Mouse (Mus musculus) limb, embryonic 14.5 days (tissue): ENCODE results near the gene Gm10722. TPM values are rescaled to one million over a fixed set of nuclear protein-coding genes. Genes with fewer than 3 reads are reported as not detected.
"Not testable (repeated sequence)": the region's sequence is repeated elsewhere in the genome, so short reads cannot be mapped to it uniquely, and the experiment has no call there.

ENCODE experiments used
- ATAC-seq: fragments of 200-750 bp; cut with Nextera tagmentation; 2 replicates; pipeline ENCODE4 v1.8.0; 2017; ENCODE audit warnings: low read depth, moderate number of reproducible peaks, moderate TSS enrichment; ENCODE audit not compliant: low FRiP score
- DNase-seq: peaks from one replicate; pipeline ENCODE4 v3.0.0-alpha.2; 2015; ENCODE audit warnings: low spot score
- H3K27ac ChIP-seq: fragments of 300-500 bp; sonication (generic); replicated peaks from 2 replicates; pipeline ENCODE4 v1.5.1; 2014; ENCODE audit warnings: low read depth, mild to moderate bottlenecking, low read length, moderate library complexity, mixed read lengths
- H3K27me3 ChIP-seq: fragments of 300-500 bp; sonication (generic); 2 replicates; pipeline ENCODE4 v1.6.1; 2014; ENCODE audit warnings: low read length, mixed read lengths; ENCODE audit not compliant: control insufficient read depth, insufficient read depth
- H3K36me3 ChIP-seq: fragments of 300-500 bp; sonication (generic); 2 replicates; pipeline ENCODE4 v1.6.1; 2014; ENCODE audit warnings: mild to moderate bottlenecking, low read length, moderate library complexity, mixed read lengths; ENCODE audit not compliant: control insufficient read depth, insufficient read depth
- H3K4me1 ChIP-seq: fragments of 300-500 bp; sonication (generic); 2 replicates; pipeline ENCODE4 v1.6.1; 2014; ENCODE audit warnings: antibody characterized with exemption, low read length, mixed read lengths; ENCODE audit not compliant: control insufficient read depth, insufficient read depth
- H3K4me2 ChIP-seq: fragments of 300-500 bp; sonication (generic); replicated peaks from 2 replicates; pipeline ENCODE4 v1.6.1; 2014; ENCODE audit warnings: low read depth, mild to moderate bottlenecking, low read length, moderate library complexity; ENCODE audit not compliant: severe bottlenecking
- H3K4me3 ChIP-seq: fragments of 300-500 bp; sonication (generic); replicated peaks from 2 replicates; pipeline ENCODE4 v1.5.1; 2014; ENCODE audit warnings: low read length
- H3K9ac ChIP-seq: fragments of 300-500 bp; sonication (generic); 2 replicates; pipeline ENCODE4 v1.6.1; 2014; ENCODE audit warnings: mild to moderate bottlenecking, low read depth, low read length, moderate library complexity; ENCODE audit not compliant: severe bottlenecking
- H3K9me3 ChIP-seq: fragments of 300-500 bp; sonication (generic); 2 replicates; pipeline ENCODE4 v1.6.1; 2016; ENCODE audit warnings: low read length; ENCODE audit not compliant: control insufficient read depth
- WGBS: fragments of 180-500 bp; shearing (Covaris S2); extraction: QIAGEN DNeasy Blood & Tissue Kit; methylation state at CpG from one replicate; pipeline ENCODE4 v1.1.7; 2014; 5-methylcytosine and 5-hydroxymethylcytosine counted together
- polyA plus RNA-seq, 2 experiments: library from polyadenylated mRNA; depleted of rRNA in 1 of 2; stranded (reverse) in 1 of 2; unstranded in 1 of 2; fragments of >200 nt; fragmentation: Nextera tagmentation in 1 of 2; extraction: Ambion mirVana in 1 of 2; gene quantifications; 2 replicates each; pipeline versions ENCODE4 v1.2.1 to v1.2.3; 2012 to 2014

Gm10722 gene
- polyA plus RNA-seq, 2 experiments = not detected

- H3K9me3 ChIP-seq, H3K4me3 ChIP-seq, H3K27me3 ChIP-seq, H3K27ac ChIP-seq, H3K36me3 ChIP-seq, H3K4me1 ChIP-seq, ATAC-seq, H3K4me2 ChIP-seq, H3K9ac ChIP-seq: not testable (repeated sequence)
- WGBS = 69% methylated on average over 9 of the region's 13 CpGs
- DNase-seq = peak; percentile 2
Measured at GRCm38 (mm10) chr9:3022316-3023008, 21.7 kb downstream of the Gm10722 start.

GRCm38 (mm10) chr9:3023312-3023984 is 22.7 kb downstream of the Gm10722 start, which contains the start of gene Gm10718:
Gene Gm10718, plus strand, starts transcription at chr9:3023547.
- not testable (repeated sequence) for H3K27me3 ChIP-seq, ATAC-seq, H3K27ac ChIP-seq, H3K4me2 ChIP-seq, H3K9me3 ChIP-seq, DNase-seq, H3K36me3 ChIP-seq, H3K9ac ChIP-seq, H3K4me1 ChIP-seq, H3K4me3 ChIP-seq
- 71% methylated on average over 9 of the region's 13 CpGs for WGBS

- not testable (repeated sequence) for ATAC-seq, H3K4me2 ChIP-seq, DNase-seq, H3K27me3 ChIP-seq, H3K4me1 ChIP-seq, H3K4me3 ChIP-seq, H3K36me3 ChIP-seq, H3K9ac ChIP-seq, H3K9me3 ChIP-seq, H3K27ac ChIP-seq
- 63% methylated on average over 14 of the region's 16 CpGs for WGBS
Measured at GRCm38 (mm10) chr9:3023985-3024648, 23.4 kb downstream of the Gm10722 start.

GRCm38 (mm10) chr9:3024912-3025467 is 24.3 kb downstream of the Gm10722 start, which contains the start of gene Gm10717:
Gene Gm10717, plus strand, starts transcription at chr9:3025417.
- ATAC-seq, H3K4me2 ChIP-seq, H3K27me3 ChIP-seq, H3K4me3 ChIP-seq, H3K9me3 ChIP-seq, H3K27ac ChIP-seq, H3K4me1 ChIP-seq, H3K36me3 ChIP-seq, DNase-seq, H3K9ac ChIP-seq: not testable (repeated sequence)
- WGBS = 72% methylated on average over 12 of the region's 12 CpGs

- DNase-seq, H3K4me2 ChIP-seq, H3K4me3 ChIP-seq, H3K27me3 ChIP-seq, ATAC-seq, H3K36me3 ChIP-seq, H3K27ac ChIP-seq, H3K9me3 ChIP-seq, H3K9ac ChIP-seq, H3K4me1 ChIP-seq: not testable (repeated sequence)
- 60% methylated on average over 4 of the region's 6 CpGs for WGBS
Measured at GRCm38 (mm10) chr9:3025653-3026052, 24.9 kb downstream of the Gm10722 start.

- not testable (repeated sequence) for H3K9me3 ChIP-seq, H3K9ac ChIP-seq, ATAC-seq, H3K4me2 ChIP-seq, H3K27ac ChIP-seq, H3K27me3 ChIP-seq, H3K36me3 ChIP-seq, H3K4me1 ChIP-seq, H3K4me3 ChIP-seq, DNase-seq
- 68% methylated on average over 5 of the region's 5 CpGs for WGBS
Measured at GRCm38 (mm10) chr9:3026136-3026535, 25.4 kb downstream of the Gm10722 start.

GRCm38 (mm10) chr9:3026741-3027140 is 26.0 kb downstream of the Gm10722 start:
- H3K9ac ChIP-seq = not testable (repeated sequence)
- 69% methylated on average over 9 of the region's 9 CpGs for WGBS

GRCm38 (mm10) chr9:3027200-3027599 is 26.5 kb downstream of the Gm10722 start:
- 73% methylated on average over 9 of the region's 9 CpGs for WGBS
- DNase-seq = peak; percentile 50
- not testable (repeated sequence) for H3K36me3 ChIP-seq, H3K27me3 ChIP-seq, H3K9ac ChIP-seq, H3K4me2 ChIP-seq, H3K27ac ChIP-seq, H3K4me1 ChIP-seq, ATAC-seq, H3K4me3 ChIP-seq, H3K9me3 ChIP-seq

More at GRCm38 (mm10) chr9:3026741-3027140, 26.0 kb downstream of the Gm10722 start:
- not testable (repeated sequence) for H3K36me3 ChIP-seq, ATAC-seq, DNase-seq, H3K27me3 ChIP-seq, H3K4me1 ChIP-seq, H3K27ac ChIP-seq, H3K4me2 ChIP-seq, H3K4me3 ChIP-seq, H3K9me3 ChIP-seq
